8 mouse cellular contexts compared by ENCODE assay signal in the genomic region with DNA sequence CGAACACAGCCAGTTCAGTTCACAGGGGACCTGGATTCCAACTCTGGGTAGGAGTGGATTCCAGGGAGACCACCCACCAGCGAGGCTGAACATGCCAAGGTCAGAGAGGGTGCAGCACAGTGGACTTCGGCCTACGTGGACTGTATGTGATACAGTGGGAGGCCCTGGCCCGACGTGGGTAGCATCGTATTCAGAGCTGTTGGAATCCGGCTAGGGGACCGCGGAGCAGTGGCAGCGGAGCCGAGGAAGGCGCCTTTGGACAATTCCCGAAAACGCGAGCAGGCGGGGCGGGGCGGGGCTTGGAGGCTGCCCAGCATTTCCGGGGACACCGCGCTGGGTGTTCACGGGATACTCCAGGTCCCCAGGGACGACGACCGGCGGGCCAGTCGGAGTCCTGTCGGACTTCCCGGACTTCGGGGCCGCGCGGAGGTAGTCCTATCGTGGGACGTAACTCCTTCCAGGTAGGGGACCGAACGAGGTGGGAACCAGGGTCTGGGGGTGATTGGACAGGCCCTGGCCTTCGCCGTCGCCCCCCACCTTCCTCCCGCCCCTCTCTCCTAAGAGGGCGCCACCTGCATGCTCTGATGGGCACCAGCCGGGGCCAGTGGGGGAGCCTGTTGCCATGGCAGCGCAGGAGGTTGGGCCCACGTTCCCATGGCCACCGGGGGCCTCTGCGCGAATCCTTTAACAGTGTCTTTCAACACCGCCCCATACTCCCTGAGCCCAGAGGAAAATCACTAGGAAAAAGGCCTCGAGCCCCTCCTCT. TPM values are rescaled to one million over a fixed set of nuclear protein-coding genes. Genes with fewer than 3 reads are reported as not detected.
A peak's percentile ranks its signal among the peaks of the same experiment; 100 is the strongest.
DNase-seq lines count a peak whose midpoint lies in the region; ATAC-seq and TF ChIP-seq lines count a peak whose summit lies in the region.

TSS of gene Sema4b (plus strand) at position 311 of the 766 bp plus-strand sequence.

- ATAC-seq in embryonic facial prominence, embryonic 14.5 days (ENCODE audit: low read depth), result peak; percentile 92
- ATAC-seq in midbrain, embryonic 12.5 days (ENCODE audit: low FRiP score, low read depth), result peak; percentile 95

- H3K27me3 ChIP-seq in embryonic facial prominence, embryonic 14.5 days (replicated peaks; ENCODE audit: control insufficient read depth, insufficient read depth, low read length), result no peaks in the 10 kb centered on the region
- no peaks in the 10 kb centered on the region for H3K27me3 ChIP-seq in heart, adult 2 months (ENCODE audit: control insufficient read depth, insufficient read depth, low read length)
- no peaks in the 10 kb centered on the region for H3K27me3 ChIP-seq in kidney, adult 2 months (replicated peaks; ENCODE audit: control insufficient read depth, insufficient read depth, low read length)
- H3K27me3 ChIP-seq in limb, embryonic 10.5 days (ENCODE audit: low read depth, poor library complexity, severe bottlenecking), result peaks cover 8% of the 10 kb centered on the region; the same call in 1 of the 2 replicates
- H3K27me3 ChIP-seq in midbrain, embryonic 12.5 days, result peaks cover 11% of the 10 kb centered on the region

- peak; percentile 33; the same call in 1 of the 2 replicates for TF ChIP-seq POLR2A in heart, adult 2 months (IDR thresholded peaks at IDR 0.05; ENCODE audit: insufficient read depth, low read depth, low read length)
- peak; percentile 64 for TF ChIP-seq POLR2A in kidney, adult 2 months (IDR thresholded peaks at IDR 0.05; ENCODE audit: low read depth, low read length)

- peak; percentile 97 for DNase-seq in adrenal gland, postnatal 25 days
- peak; percentile 94 for DNase-seq in embryonic facial prominence, embryonic 14.5 days (ENCODE audit: low spot score)
- peak; percentile 91 for DNase-seq in heart, adult 2 months
- DNase-seq in kidney, adult 2 months, result peak; percentile 97
- DNase-seq in limb, embryonic 10.5 days (ENCODE audit: low spot score), result peak; percentile 91
- DNase-seq in skeletal muscle tissue, adult 2 months (ENCODE audit: low read depth, low spot score), result peak; percentile 70
- peak; percentile 91 for DNase-seq in yolk sac, embryonic 10.5 days (ENCODE audit: low spot score)

- H3K27ac ChIP-seq in embryonic facial prominence, embryonic 14.5 days (replicated peaks; ENCODE audit: low read depth, low read length), result peak within 1 kb of the TSS; percentile 41
- peak within 1 kb of the TSS; percentile 83 for H3K27ac ChIP-seq in heart, adult 2 months
- peak within 1 kb of the TSS; percentile 97 for H3K27ac ChIP-seq in kidney, adult 2 months (ENCODE audit: insufficient read depth, low read depth, low read length)
- peak within 1 kb of the TSS; percentile 89 for H3K27ac ChIP-seq in limb, embryonic 10.5 days
- peak within 1 kb of the TSS; percentile 88 for H3K27ac ChIP-seq in midbrain, embryonic 12.5 days (replicated peaks)

- no peaks in the 10 kb centered on the region for H3K79me2 ChIP-seq in heart, adult 2 months (replicated peaks; ENCODE audit: control insufficient read depth, insufficient read depth, low read length)

- H3K4me3 ChIP-seq in embryonic facial prominence, embryonic 14.5 days (ENCODE audit: low read depth, low read length), result peak within 1 kb of the TSS; percentile 57
- peak within 1 kb of the TSS; percentile 61 for H3K4me3 ChIP-seq in heart, adult 2 months
- peak within 1 kb of the TSS; percentile 78 for H3K4me3 ChIP-seq in kidney, adult 2 months (ENCODE audit: insufficient read depth, low read depth, low read length)
- peak within 1 kb of the TSS; percentile 71 for H3K4me3 ChIP-seq in limb, embryonic 10.5 days
- H3K4me3 ChIP-seq in midbrain, embryonic 12.5 days, result peak within 1 kb of the TSS; percentile 59

- TF ChIP-seq EP300 in heart, adult 2 months (IDR thresholded peaks at IDR 0.05; ENCODE audit: insufficient read depth, low read depth, low read length), result 0 out of 2 replicates have a peak, but pooled peaks have one; percentile 23

- under 1% methylated on average over 34 of the region's 51 CpGs for WGBS in embryonic facial prominence, embryonic 14.5 days
- 2% methylated on average over 51 of the region's 51 CpGs for WGBS in heart, adult 2 months
- WGBS in kidney, adult 2 months, result 2% methylated on average over 51 of the region's 51 CpGs
- WGBS in limb, embryonic 10.5 days, result 1% methylated on average over 51 of the region's 51 CpGs
- WGBS in midbrain, embryonic 12.5 days, result under 1% methylated on average over 51 of the region's 51 CpGs

- H3K9me3 ChIP-seq in embryonic facial prominence, embryonic 14.5 days (ENCODE audit: control insufficient read depth, low read length), result no peaks in the 10 kb centered on the region
- H3K9me3 ChIP-seq in limb, embryonic 10.5 days (replicated peaks), result no peaks in the 10 kb centered on the region
- H3K9me3 ChIP-seq in midbrain, embryonic 12.5 days, result no peaks in the 10 kb centered on the region

- H3K9ac ChIP-seq in embryonic facial prominence, embryonic 14.5 days (ENCODE audit: low read depth, low read length), result peak within 1 kb of the TSS; percentile 69
- H3K9ac ChIP-seq in heart, adult 2 months (ENCODE audit: low read depth, low read length), result peak within 1 kb of the TSS; percentile 71
- peak within 1 kb of the TSS; percentile 60 for H3K9ac ChIP-seq in midbrain, embryonic 12.5 days (replicated peaks)

- TF ChIP-seq CTCF in heart, adult 2 months (IDR thresholded peaks at IDR 0.05), result peak; percentile 35
- TF ChIP-seq CTCF in kidney, adult 2 months (conservative IDR thresholded peaks at IDR 0.05; ENCODE audit: insufficient read depth, insufficient read length, low read depth, low read length), result 0 out of 2 replicates have a peak, but pooled peaks have one; percentile 0

- no peaks in the 10 kb centered on the region for H3K36me3 ChIP-seq in embryonic facial prominence, embryonic 14.5 days (ENCODE audit: control insufficient read depth, insufficient read depth, low read length)
- no peaks in the 10 kb centered on the region for H3K36me3 ChIP-seq in heart, adult 2 months (ENCODE audit: control insufficient read depth, insufficient read depth, low read length)
- H3K36me3 ChIP-seq in kidney, adult 2 months (ENCODE audit: control insufficient read depth, insufficient read depth, low read length), result no peaks in the 10 kb centered on the region
- H3K36me3 ChIP-seq in limb, embryonic 10.5 days, result no peaks in the 10 kb centered on the region
- H3K36me3 ChIP-seq in midbrain, embryonic 12.5 days, result no peaks in the 10 kb centered on the region

- H3K4me1 ChIP-seq in embryonic facial prominence, embryonic 14.5 days (ENCODE audit: control insufficient read depth, insufficient read depth, low read length), result peaks cover 25% of the 10 kb centered on the region
- H3K4me1 ChIP-seq in heart, adult 2 months (ENCODE audit: control insufficient read depth, insufficient read depth, low read length), result peaks cover 4% of the 10 kb centered on the region
- peaks cover 40% of the 10 kb centered on the region for H3K4me1 ChIP-seq in kidney, adult 2 months (ENCODE audit: control insufficient read depth, insufficient read depth, low read length)
- H3K4me1 ChIP-seq in limb, embryonic 10.5 days, result peaks cover 56% of the 10 kb centered on the region
- peaks cover 50% of the 10 kb centered on the region for H3K4me1 ChIP-seq in midbrain, embryonic 12.5 days

- intact Hi-C loops in heart, adult 2 months (cut with DNase I), result loop anchor here (1.0 kb wide), 1 partner anchor 27 kb away; no protein-coding TSS in a partner anchor

- H3K4me2 ChIP-seq in embryonic facial prominence, embryonic 14.5 days (ENCODE audit: low read depth, low read length), result peak within 1 kb of the TSS; percentile 93
- peak within 1 kb of the TSS; percentile 67 for H3K4me2 ChIP-seq in midbrain, embryonic 12.5 days (replicated peaks)

RNA-seq across cellular contexts. Expression of gene Sema4b, which starts in this region (rescaled TPM):
- 68.9 and 70.0 TPM in 2 replicates for total RNA-seq in adrenal gland, postnatal 25 days (2021)
- polyA plus RNA-seq in embryonic facial prominence, embryonic 14.5 days (2014; fragmentation: Nextera tagmentation; extraction: Ambion mirVana), result 10.5 and 11.9 TPM in 2 replicates
- 10 to 100 TPM; 10.5 to 11.4 TPM for total RNA-seq in heart, adult 2 months (2021)
- 10.5 and 12.3 TPM in 2 replicates for polyA plus RNA-seq in heart, adult 2 months (2012; rRNA removed)
- 24.4 and 26.3 TPM in 2 replicates for polyA plus RNA-seq in kidney, adult 2 months (2012; rRNA removed)
- polyA plus RNA-seq in limb, embryonic 10.5 days (2016; fragmentation: Nextera tagmentation; extraction: Ambion mirVana), result 8.1 and 9.9 TPM in 2 replicates
- 17.7 and 20.9 TPM in 2 replicates for polyA plus RNA-seq in midbrain, embryonic 12.5 days (2016; fragmentation: Nextera tagmentation; extraction: Ambion mirVana)

Comparison
In these comparisons a context has a peak if more than half of its experiments do, and no peak if none do; other contexts are left out.
1. Peak in every context shown above with its lines: DNase-seq, ATAC-seq, H3K4me3 ChIP-seq and H3K27ac ChIP-seq.
2. H3K27ac ChIP-seq: peak in every context shown above with its lines; median percentile 97 in kidney, adult 2 months; 89 in limb, embryonic 10.5 days; 88 in midbrain, embryonic 12.5 days; 83 in heart, adult 2 months; 41 in embryonic facial prominence, embryonic 14.5 days.